Mouse (Mus musculus) urinary bladder, adult 2 months (tissue): ENCODE measurements around the gene Apbb2. TPM values are rescaled to one million over a fixed set of nuclear protein-coding genes. Genes with fewer than 3 reads are reported as not detected.

Source experiments
- DNase-seq: peaks from one replicate; pipeline ENCODE4 v3.0.0; 2022; ENCODE audit warnings: low spot score
- polyA plus RNA-seq: library from polyadenylated mRNA; depleted of rRNA; stranded (reverse); fragments of >200 nt; gene quantifications from 2 replicates; pipeline ENCODE4 v1.2.3, GENCODE M21; 2012

Apbb2 gene
- polyA plus RNA-seq, 1 experiment: 12.3 TPM

GRCm38 (mm10) chr5:66518411-66519006 lies 100.1 kb downstream of the Apbb2 start:
- DNase-seq: no peak

GRCm38 (mm10) chr5:66517503-66517902 lies 101.1 kb downstream of the Apbb2 start:
- DNase-seq: no peak

GRCm38 (mm10) chr5:66516311-66516710 lies 102.3 kb downstream of the Apbb2 start:
- no peak for DNase-seq

GRCm38 (mm10) chr5:66515271-66515670 lies 103.3 kb downstream of the Apbb2 start:
- DNase-seq: no peak

GRCm38 (mm10) chr5:66514659-66515058 lies 103.9 kb downstream of the Apbb2 start:
- DNase-seq: no peak

GRCm38 (mm10) chr5:66513412-66513811 lies 105.2 kb downstream of the Apbb2 start:
- DNase-seq: no peak

- DNase-seq: no peak
Observed at GRCm38 (mm10) chr5:66512519-66512918, 106.1 kb downstream of the Apbb2 start.

GRCm38 (mm10) chr5:66510716-66511115 lies 107.9 kb downstream of the Apbb2 start:
- DNase-seq: no peak

- DNase-seq: no peak
Observed at GRCm38 (mm10) chr5:66509151-66509550, 109.4 kb downstream of the Apbb2 start.

GRCm38 (mm10) chr5:66505578-66505977 lies 113.0 kb downstream of the Apbb2 start:
- DNase-seq: no peak

- DNase-seq: no peak
Observed at GRCm38 (mm10) chr5:66505071-66505470, 113.5 kb downstream of the Apbb2 start.

- DNase-seq: no peak
Observed at GRCm38 (mm10) chr5:66504434-66504747, 114.2 kb downstream of the Apbb2 start.

GRCm38 (mm10) chr5:66503557-66504433 lies 114.8 kb downstream of the Apbb2 start:
- DNase-seq: no peak

- DNase-seq: no peak
Observed at GRCm38 (mm10) chr5:66503033-66503432, 115.6 kb downstream of the Apbb2 start.

- no peak for DNase-seq
Observed at GRCm38 (mm10) chr5:66499621-66500020, 119.0 kb downstream of the Apbb2 start.

- DNase-seq: no peak
Observed at GRCm38 (mm10) chr5:66498140-66498539, 120.4 kb downstream of the Apbb2 start.

GRCm38 (mm10) chr5:66497479-66498087 lies 121.0 kb downstream of the Apbb2 start:
- DNase-seq: no peak

- DNase-seq: no peak
Observed at GRCm38 (mm10) chr5:66496881-66497360, 121.7 kb downstream of the Apbb2 start.

GRCm38 (mm10) chr5:66494651-66495050 lies 123.9 kb downstream of the Apbb2 start:
- no peak for DNase-seq

- no peak for DNase-seq
Observed at GRCm38 (mm10) chr5:66492563-66492960, 126.0 kb downstream of the Apbb2 start.

- no peak for DNase-seq
Observed at GRCm38 (mm10) chr5:66491907-66492562, 126.5 kb downstream of the Apbb2 start.

- DNase-seq: no peak
Observed at GRCm38 (mm10) chr5:66486028-66486427, 132.6 kb downstream of the Apbb2 start.
